Mouse (Mus musculus) urinary bladder, adult 2 months (tissue): ENCODE results near the gene Rnaseh1. TPM values are rescaled to one million over a fixed set of nuclear protein-coding genes. Genes with fewer than 3 reads are reported as not detected.

Experiments used
- polyA plus RNA-seq: library from polyadenylated mRNA; depleted of rRNA; stranded (reverse); fragments of >200 nt; gene quantifications from 2 replicates; pipeline ENCODE4 v1.2.3, GENCODE M21; 2012; rRNA removed

Gene Rnaseh1
- polyA plus RNA-seq, 1 experiment, result 25.3 TPM

Other genes with a start within 250 kb of the Rnaseh1 start
- gene Dcdc2c, start 97.2 kb upstream of the Rnaseh1 start, polyA plus RNA-seq, result not detected in 2 replicates
- not detected in 2 replicates for gene Allc, start 67.1 kb upstream of the Rnaseh1 start, polyA plus RNA-seq
- gene Colec11, start 26.2 kb upstream of the Rnaseh1 start, polyA plus RNA-seq, result 5.4 and 7.9 TPM in 2 replicates
- gene Rps7, start 13.6 kb upstream of the Rnaseh1 start, polyA plus RNA-seq, result 842 and 930 TPM in 2 replicates
- 56.3 and 57.6 TPM in 2 replicates for gene Adi1, start 25.6 kb downstream of the Rnaseh1 start, polyA plus RNA-seq
- gene Trappc12, start 100.9 kb downstream of the Rnaseh1 start, polyA plus RNA-seq, result 37.5 and 41.7 TPM in 2 replicates
- 15.2 and 16.9 TPM in 2 replicates for gene Eipr1, start 102.2 kb downstream of the Rnaseh1 start, polyA plus RNA-seq